Mouse (Mus musculus): Measurements from ENCODE around the gene Trim16. TPM values are rescaled to one million over a fixed set of nuclear protein-coding genes. Genes with fewer than 3 reads are reported as not detected.
A peak's percentile ranks its signal among the peaks of the same experiment; 100 is the strongest.

Gene Trim16
- total RNA-seq, 2 experiments from 2014 or later: 2.4 to 2.6 TPM

GRCm38 (mm10) chr11:62827911-62828310 is 7.9 kb downstream of the Trim16 start:
- DNase-seq (ENCODE audit: low spot score in 2 of 2): no peak

- no peak for DNase-seq (ENCODE audit: low spot score in 2 of 2)
Measured at GRCm38 (mm10) chr11:62830387-62830786, 10.4 kb downstream of the Trim16 start.

GRCm38 (mm10) chr11:62831906-62832305 is 11.9 kb downstream of the Trim16 start:
- DNase-seq (ENCODE audit: low spot score in 2 of 2): no peak

GRCm38 (mm10) chr11:62844562-62844961 is 24.5 kb downstream of the Trim16 start:
- DNase-seq (ENCODE audit: low spot score in 2 of 2): no peak

- DNase-seq (ENCODE audit: low spot score in 2 of 2): no peak
Measured at GRCm38 (mm10) chr11:62845730-62846129, 25.7 kb downstream of the Trim16 start.

- peak; percentile 5 to 16 for DNase-seq (ENCODE audit: low spot score in 2 of 2)
Measured at GRCm38 (mm10) chr11:62846961-62847654, 27.1 kb downstream of the Trim16 start, which contains the start of gene Fbxw10. Gene Fbxw10, plus strand, starts transcription at chr11:62847069.

- no peak for DNase-seq (ENCODE audit: low spot score in 2 of 2)
Measured at GRCm38 (mm10) chr11:62847655-62848191, 27.7 kb downstream of the Trim16 start.

- no peak for DNase-seq (ENCODE audit: low spot score in 2 of 2)
Measured at GRCm38 (mm10) chr11:62848301-62848700, 28.3 kb downstream of the Trim16 start.

- DNase-seq (ENCODE audit: low spot score in 2 of 2): peak in 1 of 2 experiments; percentile 14
Measured at GRCm38 (mm10) chr11:62851199-62851598, 31.2 kb downstream of the Trim16 start.

GRCm38 (mm10) chr11:62853334-62853733 is 33.3 kb downstream of the Trim16 start:
- no peak for DNase-seq (ENCODE audit: low spot score in 2 of 2)

GRCm38 (mm10) chr11:62865562-62865961 is 45.5 kb downstream of the Trim16 start:
- no peak for DNase-seq (ENCODE audit: low spot score in 2 of 2)

- no peak for DNase-seq (ENCODE audit: low spot score in 2 of 2)
Measured at GRCm38 (mm10) chr11:62866685-62867084, 46.7 kb downstream of the Trim16 start.

- no peak for DNase-seq (ENCODE audit: low spot score in 2 of 2)
Measured at GRCm38 (mm10) chr11:62869201-62869600, 49.2 kb downstream of the Trim16 start.

GRCm38 (mm10) chr11:62869715-62870371 is 49.8 kb downstream of the Trim16 start:
- no peak for DNase-seq (ENCODE audit: low spot score in 2 of 2)

- DNase-seq (ENCODE audit: low spot score in 2 of 2): no peak
Measured at GRCm38 (mm10) chr11:62873479-62873878, 53.4 kb downstream of the Trim16 start.

- DNase-seq (ENCODE audit: low spot score in 2 of 2): no peak
Measured at GRCm38 (mm10) chr11:62875696-62876095, 55.7 kb downstream of the Trim16 start.

- no peak for DNase-seq (ENCODE audit: low spot score in 2 of 2)
Measured at GRCm38 (mm10) chr11:62876445-62876844, 56.4 kb downstream of the Trim16 start.

- DNase-seq (ENCODE audit: low spot score in 2 of 2): no peak
Measured at GRCm38 (mm10) chr11:62877391-62877790, 57.4 kb downstream of the Trim16 start.

GRCm38 (mm10) chr11:62878728-62879127 is 58.7 kb downstream of the Trim16 start:
- peak in 1 of 2 experiments; percentile 15 for DNase-seq (ENCODE audit: low spot score in 2 of 2)

- DNase-seq (ENCODE audit: low spot score in 2 of 2): peak; percentile 98
Measured at GRCm38 (mm10) chr11:62879220-62880048, 59.4 kb downstream of the Trim16 start, which contains the start of gene Tvp23b. Gene Tvp23b, plus strand, starts transcription at chr11:62879455.

- no peak for DNase-seq (ENCODE audit: low spot score in 2 of 2)
Measured at GRCm38 (mm10) chr11:62883407-62883806, 63.4 kb downstream of the Trim16 start.
